Mouse (Mus musculus): ENCODE results near the gene Gpnmb. TPM values are rescaled to one million over a fixed set of nuclear protein-coding genes. Genes with fewer than 3 reads are reported as not detected.

The Gpnmb gene
- total RNA-seq (2021) (under 1 TPM; 0.79 to 0.86 TPM), polyA plus RNA-seq (2012; rRNA removed) (0.65 and 1.3 TPM in 2 replicates)
- long read RNA-seq, result 0 reads

- DNase-seq, result peak; percentile 5
Observed at GRCm38 (mm10) chr6:49036275-49037267, at the start of gene Gpnmb. Gpnmb (plus strand) TSS chr6:49036546.

DNA sequence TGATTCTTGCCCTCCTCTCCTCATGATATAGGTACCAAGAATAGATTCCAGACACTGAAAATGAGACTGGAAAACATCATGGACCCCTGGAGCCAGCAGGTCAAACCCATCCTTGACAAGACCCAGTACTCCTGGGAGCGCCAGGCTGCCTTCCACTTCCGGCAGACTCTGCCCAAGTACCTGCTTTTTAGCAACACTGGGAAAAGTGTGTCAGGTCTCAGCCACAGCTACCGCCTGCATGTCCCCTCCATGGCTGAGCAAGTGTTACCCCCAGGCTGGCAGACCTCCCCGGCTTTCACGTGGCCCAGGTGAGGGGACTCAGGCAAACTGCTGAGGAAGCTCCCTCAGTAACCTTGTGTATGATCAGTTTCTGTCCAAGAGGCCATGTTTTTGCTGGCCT, 46.4 kb upstream of the Gpnmb start:
- DNase-seq, result no peak

- no peak for DNase-seq
Observed at GRCm38 (mm10) chr6:48991991-48992390, 44.4 kb upstream of the Gpnmb start.

DNA sequence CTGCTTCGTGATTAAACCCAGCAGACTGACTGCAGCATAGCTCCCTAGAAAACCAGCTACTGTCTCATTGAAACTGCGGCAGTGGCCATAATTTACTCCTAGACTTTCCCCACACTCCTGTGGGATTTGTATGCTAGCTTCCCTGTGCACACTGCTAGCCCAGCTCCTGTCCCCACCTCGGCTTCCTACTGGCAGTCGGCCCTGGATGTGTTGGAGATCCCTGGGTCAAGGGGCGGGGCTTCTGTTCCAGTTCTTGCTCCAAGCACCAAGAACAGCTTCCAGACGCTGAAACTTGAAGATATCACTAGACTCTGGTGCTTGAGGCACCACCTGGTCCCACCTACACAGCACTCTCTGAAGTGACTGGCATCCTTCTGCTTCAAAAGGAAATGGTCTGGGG, 38.2 kb upstream of the Gpnmb start:
- DNase-seq, result peak; percentile 17

DNA sequence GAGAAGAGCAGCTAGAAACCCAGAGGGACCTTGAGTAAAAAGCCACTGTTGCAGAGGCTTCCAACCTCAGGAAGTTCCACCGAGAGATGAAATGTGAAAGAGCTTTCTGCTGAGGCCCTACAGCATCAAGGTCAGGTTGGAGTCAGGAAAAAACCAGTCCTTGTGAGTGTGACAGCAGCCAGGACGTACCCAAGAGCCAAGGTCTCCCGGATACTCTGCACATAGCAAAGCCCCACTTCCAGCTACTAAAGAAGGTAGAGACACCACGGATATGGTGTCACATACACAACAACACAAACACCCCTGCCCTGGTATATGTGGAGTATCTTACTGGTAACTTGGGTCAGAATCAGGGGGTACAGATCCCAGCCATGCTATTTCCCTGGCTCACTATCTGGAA, 37.5 kb upstream of the Gpnmb start:
- DNase-seq, result peak; percentile 65

- no peak for DNase-seq
Observed at GRCm38 (mm10) chr6:49003381-49003780, 33.0 kb upstream of the Gpnmb start.

GRCm38 (mm10) chr6:49007981-49008380, 28.4 kb upstream of the Gpnmb start:
- DNase-seq, result peak; percentile 59

GRCm38 (mm10) chr6:49008420-49009160, 27.8 kb upstream of the Gpnmb start:
- DNase-seq, result no peak

DNA sequence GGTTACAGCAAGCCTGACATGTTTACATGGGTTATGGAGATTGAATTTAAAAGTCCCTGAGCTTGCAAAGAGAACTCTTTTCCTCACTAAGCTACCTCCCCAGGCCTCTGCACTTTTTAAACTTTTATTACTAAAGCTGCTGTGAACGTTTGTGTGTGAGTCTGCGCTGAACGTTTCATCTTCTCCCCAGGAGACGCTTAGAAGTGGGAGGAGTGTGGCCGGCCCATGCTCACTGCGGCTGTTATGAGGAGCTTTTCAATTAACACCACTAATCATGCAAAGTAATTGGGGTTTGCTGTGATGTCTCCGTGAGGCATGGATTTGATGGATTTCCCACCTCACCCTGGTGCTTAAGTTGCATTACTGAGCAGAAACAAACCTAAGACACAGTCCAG, 27.2 kb upstream of the Gpnmb start:
- DNase-seq, result no peak

- no peak for DNase-seq
Observed at GRCm38 (mm10) chr6:49009665-49010064, 26.7 kb upstream of the Gpnmb start.

DNA sequence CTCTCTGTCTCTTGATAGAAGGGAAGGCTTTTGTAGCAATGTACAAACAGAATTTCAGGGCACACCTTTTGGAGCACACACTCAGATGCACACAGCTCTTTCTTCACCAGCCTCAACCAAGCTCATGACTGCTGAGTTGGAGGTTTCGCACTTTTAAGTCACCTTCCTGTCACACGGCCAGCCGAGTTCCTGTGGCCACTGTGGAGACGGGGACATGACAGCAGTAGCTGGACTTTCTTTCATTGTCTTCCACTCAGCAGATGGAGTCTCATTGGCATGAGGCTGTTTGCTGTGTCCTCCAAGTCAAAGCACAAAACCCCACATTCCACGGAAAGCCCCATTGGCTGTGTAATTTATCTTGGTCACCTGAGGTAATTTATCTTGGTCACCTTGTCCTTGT, 25.2 kb upstream of the Gpnmb start:
- DNase-seq, result no peak

DNA sequence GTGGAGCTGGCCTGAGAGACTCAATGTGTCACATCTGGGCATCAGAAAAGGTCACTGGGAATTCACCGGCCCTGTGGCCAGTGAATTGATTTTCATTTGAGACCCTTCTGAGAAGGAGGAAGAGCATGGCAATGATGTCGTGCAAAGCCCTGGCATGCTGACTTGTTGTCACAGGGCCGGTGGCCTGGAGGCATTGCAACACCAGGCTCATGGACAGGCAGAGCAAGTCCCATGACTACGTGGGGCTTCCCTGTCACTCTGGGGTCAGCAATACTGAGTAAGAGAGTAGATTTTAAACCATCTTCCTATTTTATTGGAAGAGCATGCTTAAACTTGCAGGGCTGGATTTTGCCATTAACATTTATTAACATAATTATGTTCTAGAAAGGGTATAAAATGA, 23.3 kb upstream of the Gpnmb start:
- no peak for DNase-seq

GRCm38 (mm10) chr6:49013458-49013857, 22.9 kb upstream of the Gpnmb start:
- no peak for DNase-seq

- DNase-seq, result no peak
Observed at GRCm38 (mm10) chr6:49017150-49017549, 19.2 kb upstream of the Gpnmb start.

DNA sequence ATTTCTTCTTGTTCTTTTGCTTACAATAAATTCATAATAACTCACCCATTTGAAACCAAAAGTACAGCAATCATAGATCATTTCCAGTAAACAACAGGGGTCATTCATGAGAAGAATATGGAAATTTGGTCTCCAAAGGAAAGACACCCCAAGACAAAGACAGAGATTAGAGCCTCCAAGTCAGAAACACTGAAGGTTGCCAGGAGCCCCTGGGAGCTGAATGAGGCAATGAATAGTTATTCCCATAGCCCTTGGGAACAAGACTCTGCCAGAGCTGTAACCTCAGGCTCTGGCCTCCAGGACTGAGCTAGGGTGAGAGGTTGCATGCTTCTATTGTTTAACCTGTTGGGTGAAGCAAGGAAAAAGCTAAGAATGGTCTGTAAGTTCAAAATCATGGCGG, 17.0 kb upstream of the Gpnmb start:
- no peak for DNase-seq

- no peak for DNase-seq
Observed at GRCm38 (mm10) chr6:49021141-49022012, 15.0 kb upstream of the Gpnmb start.

- no peak for DNase-seq
Observed at GRCm38 (mm10) chr6:49022384-49022783, 14.0 kb upstream of the Gpnmb start.

- DNase-seq, result no peak
Observed at GRCm38 (mm10) chr6:49023315-49023714, 13.0 kb upstream of the Gpnmb start.

GRCm38 (mm10) chr6:49025290-49025689, 11.1 kb upstream of the Gpnmb start:
- DNase-seq, result no peak

GRCm38 (mm10) chr6:49026496-49026895, 9.8 kb upstream of the Gpnmb start:
- DNase-seq, result no peak

GRCm38 (mm10) chr6:49028019-49028418, 8.3 kb upstream of the Gpnmb start:
- no peak for DNase-seq

- no peak for DNase-seq
Observed at GRCm38 (mm10) chr6:49028708-49029107, 7.6 kb upstream of the Gpnmb start.

Data from adrenal gland, adult 2 months (tissue).